Mouse (Mus musculus): ENCODE results near the gene Nckap5l. TPM values are rescaled to one million over a fixed set of nuclear protein-coding genes. Genes with fewer than 3 reads are reported as not detected.

Gene Nckap5l
- total RNA-seq (2015; ENCODE audit: low replicate concordance) (1.5 TPM in 1 of 2 replicates, not detected in the other), total RNA-seq (2017; ENCODE audit: low replicate concordance) (not detected in 2 replicates)

DNA sequence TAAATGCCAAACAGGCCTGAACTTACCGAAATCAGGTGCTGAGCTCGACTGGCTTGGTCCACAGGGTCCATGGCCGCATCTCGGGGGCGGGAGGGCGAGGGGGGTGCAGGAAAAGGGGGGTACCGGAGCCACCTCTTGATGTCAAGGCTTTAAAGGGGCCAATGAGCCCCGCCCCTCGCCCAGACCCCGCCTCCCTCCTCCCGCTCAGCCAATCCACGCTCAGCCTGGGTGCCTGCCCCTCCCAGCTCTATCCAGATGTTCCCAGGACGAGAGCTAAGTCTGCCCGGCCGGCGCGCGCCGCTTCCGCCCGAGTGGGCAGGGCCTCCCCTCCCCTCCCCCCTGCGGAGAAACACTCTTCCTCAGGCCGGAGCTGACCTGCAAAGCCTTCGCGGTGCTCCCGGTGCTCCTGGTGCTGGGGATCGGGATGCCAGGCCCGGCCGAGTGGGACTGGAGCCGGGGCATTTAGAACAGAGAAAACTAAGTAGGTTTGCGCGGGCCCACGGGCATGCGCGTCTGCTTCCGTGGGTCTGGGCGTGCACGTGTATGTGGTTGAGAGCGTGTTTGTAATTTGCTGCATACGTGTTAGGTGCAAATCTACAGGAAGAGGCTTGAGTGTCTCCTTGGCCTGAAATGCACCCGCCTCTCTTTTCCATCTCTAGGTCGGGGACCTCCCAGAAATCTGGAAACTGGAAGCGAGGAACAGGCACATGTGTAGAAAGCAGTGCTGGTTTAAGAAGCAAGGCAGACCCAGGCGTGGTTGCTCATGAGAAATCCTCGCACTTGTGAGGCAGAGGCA lies at the start of gene Nckap5l:
Gene Nckap5l (minus strand): TSS at position 143 of the 796 bp plus-strand sequence.
- peak; percentile 73; the same call in 1 of the 2 replicates for ATAC-seq (replicated peaks; ENCODE audit: low FRiP score, poor library complexity, severe bottlenecking)

GRCm38 (mm10) chr15:99505324-99506095 lies 48.0 kb upstream of the Nckap5l start:
- no peak for ATAC-seq (replicated peaks; ENCODE audit: low FRiP score, poor library complexity, severe bottlenecking)

DNA sequence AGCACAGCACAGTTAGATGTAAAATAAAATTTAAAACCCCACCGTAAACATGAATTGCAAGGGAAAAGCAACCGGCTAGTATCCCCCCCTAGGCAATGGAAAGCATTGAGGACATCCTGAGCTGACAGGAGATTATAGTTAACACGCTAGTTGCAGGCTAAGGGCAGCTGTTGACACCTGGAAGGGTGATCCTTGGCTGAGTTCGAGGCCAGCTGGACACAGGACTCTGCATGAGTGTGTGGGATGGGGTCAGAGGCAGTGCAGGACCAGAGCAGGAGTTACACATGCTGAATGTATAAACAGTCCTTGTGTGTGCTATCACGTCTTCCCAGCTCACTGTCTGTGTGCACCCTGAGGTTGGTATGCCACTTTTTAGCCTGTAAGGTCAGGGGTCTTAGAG lies 45.7 kb upstream of the Nckap5l start:
- ATAC-seq (replicated peaks; ENCODE audit: low FRiP score, poor library complexity, severe bottlenecking) = no peak

GRCm38 (mm10) chr15:99502311-99502831 lies 44.8 kb upstream of the Nckap5l start:
- ATAC-seq (replicated peaks; ENCODE audit: low FRiP score, poor library complexity, severe bottlenecking) = no peak

DNA sequence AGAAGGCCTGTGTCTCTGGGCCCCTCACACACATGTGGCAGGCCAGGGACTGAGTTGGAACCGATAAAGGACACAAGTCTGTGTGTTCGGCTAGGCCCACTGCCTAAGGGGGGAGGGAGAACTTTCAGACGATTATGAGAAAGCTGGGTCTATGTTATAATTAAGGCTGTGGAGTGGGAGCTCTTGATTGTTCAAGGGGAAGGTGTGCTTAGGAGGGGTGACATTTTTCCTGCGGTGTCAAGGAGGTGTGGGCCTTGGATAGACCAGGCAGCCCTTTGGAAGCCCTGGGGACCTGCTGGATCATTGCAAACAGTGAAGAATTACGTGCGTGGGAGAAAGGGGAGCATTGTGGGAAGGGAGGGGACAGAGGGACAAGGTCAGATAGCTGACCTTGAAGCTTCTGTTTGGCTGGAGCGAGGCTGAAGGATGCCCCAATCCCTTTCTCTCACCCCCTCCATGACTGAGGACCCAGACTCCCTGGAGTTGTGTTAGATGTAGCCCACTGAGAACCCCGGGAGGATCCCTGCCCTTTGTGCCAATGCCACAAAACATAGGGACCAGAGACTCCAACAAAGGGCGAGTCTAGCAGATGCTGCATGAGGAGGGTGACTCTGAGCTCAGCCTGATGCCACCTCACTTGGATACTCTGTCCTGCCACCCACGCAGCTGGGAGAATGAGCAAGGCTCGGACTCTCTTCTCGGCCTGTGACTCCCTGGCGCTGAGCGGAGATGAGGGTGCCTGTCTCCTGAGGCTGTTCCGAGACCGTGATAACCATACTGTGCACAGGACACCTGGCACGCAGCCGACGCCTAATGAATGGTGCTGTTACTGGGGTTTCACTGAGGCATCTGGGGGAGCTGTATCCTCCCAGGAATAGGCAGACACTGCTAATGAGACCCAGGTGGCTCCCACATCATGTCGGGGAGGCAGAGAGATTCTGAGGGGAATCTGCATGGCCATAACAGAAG lies 44.0 kb upstream of the Nckap5l start:
- no peak for ATAC-seq (replicated peaks; ENCODE audit: low FRiP score, poor library complexity, severe bottlenecking)

GRCm38 (mm10) chr15:99500320-99500719 lies 42.8 kb upstream of the Nckap5l start:
- ATAC-seq (replicated peaks; ENCODE audit: low FRiP score, poor library complexity, severe bottlenecking) = no peak

GRCm38 (mm10) chr15:99499726-99500125 lies 42.2 kb upstream of the Nckap5l start:
- no peak for ATAC-seq (replicated peaks; ENCODE audit: low FRiP score, poor library complexity, severe bottlenecking)

GRCm38 (mm10) chr15:99498781-99499180 lies 41.2 kb upstream of the Nckap5l start:
- ATAC-seq (replicated peaks; ENCODE audit: low FRiP score, poor library complexity, severe bottlenecking) = peak; percentile 32; the same call in 1 of the 2 replicates

DNA sequence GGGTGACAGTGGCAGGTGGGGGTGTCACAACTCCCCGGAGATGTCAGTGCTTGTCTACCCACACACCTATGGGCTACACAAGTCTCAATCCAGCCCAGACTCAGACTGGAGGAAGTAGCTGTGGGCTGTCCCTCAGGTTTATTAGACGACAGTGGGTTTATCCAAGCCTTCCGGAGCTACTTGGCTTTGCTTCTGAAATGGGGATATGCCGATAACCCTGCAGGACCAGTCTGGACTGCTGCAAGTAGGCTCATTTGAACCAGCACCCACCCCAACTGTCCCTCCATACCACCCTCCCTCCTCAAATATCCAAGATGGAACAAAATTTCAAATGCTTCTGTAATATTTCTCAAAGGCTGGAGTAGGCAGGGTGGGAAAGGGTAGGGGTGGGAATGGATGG lies 40.8 kb upstream of the Nckap5l start:
- ATAC-seq (replicated peaks; ENCODE audit: low FRiP score, poor library complexity, severe bottlenecking) = no peak

DNA sequence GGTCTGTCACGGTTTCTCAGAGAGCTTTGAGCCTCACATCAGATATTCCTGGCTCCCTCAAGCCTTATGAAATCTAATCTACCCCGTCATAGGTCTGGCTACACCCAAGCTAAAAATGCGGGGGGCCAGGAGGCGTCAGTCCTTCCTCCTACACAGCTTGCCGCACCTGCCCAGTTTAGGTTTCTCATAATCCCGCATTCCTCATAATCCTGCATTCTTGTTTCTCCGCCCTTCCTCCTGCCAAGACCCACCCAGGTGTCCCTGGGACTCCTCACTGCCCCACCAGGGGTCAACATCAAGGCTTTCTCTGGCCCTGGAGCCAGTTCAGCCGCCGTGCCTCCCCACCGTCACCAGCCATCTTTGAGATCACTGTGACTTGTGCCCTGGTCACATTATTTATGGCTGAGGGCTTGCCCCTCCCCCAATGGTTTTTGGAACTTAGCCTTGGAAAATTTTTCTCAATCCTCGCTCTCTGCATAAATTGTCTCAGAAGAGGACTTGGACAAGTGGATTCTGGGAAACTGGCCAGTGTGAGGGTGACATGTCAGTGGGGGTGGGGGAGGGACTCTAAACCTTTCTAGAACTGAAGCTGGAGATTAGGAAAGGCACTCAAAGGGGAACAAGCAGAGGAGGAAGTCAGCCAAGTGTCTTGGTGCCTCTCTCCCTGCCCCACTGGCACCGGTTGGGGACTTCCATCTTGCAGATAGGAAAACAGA lies 40.1 kb upstream of the Nckap5l start:
- no peak for ATAC-seq (replicated peaks; ENCODE audit: low FRiP score, poor library complexity, severe bottlenecking)

DNA sequence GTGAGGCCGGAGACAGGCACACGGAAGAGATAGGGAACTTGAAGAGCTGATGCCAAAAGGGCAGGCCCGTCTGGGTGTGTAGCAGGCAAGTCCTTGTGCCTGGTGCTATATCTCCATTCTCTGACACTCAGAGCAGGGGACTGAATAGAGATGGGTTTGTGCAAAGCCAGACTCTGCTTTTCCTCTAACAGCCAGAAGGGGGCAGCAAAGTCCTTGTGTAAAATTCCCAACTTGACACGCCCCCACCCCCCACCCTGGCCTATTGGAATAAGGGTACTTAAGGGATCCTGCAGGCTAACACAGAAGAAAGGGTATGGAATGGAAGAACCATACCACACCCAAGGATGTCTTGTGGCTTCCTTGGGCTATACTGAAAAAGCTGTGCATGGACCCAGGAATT lies 39.5 kb upstream of the Nckap5l start:
- ATAC-seq (replicated peaks; ENCODE audit: low FRiP score, poor library complexity, severe bottlenecking) = no peak

GRCm38 (mm10) chr15:99484745-99485144 lies 27.2 kb upstream of the Nckap5l start:
- ATAC-seq (replicated peaks; ENCODE audit: low FRiP score, poor library complexity, severe bottlenecking) = no peak

GRCm38 (mm10) chr15:99475814-99476213 lies 18.3 kb upstream of the Nckap5l start:
- no peak for ATAC-seq (replicated peaks; ENCODE audit: low FRiP score, poor library complexity, severe bottlenecking)

- ATAC-seq (replicated peaks; ENCODE audit: low FRiP score, poor library complexity, severe bottlenecking) = peak; percentile 48
Measured at GRCm38 (mm10) chr15:99474576-99474926, 17.0 kb upstream of the Nckap5l start, which contains the start of gene Bcdin3d. Gene Bcdin3d (minus strand): TSS chr15:99474730.

DNA sequence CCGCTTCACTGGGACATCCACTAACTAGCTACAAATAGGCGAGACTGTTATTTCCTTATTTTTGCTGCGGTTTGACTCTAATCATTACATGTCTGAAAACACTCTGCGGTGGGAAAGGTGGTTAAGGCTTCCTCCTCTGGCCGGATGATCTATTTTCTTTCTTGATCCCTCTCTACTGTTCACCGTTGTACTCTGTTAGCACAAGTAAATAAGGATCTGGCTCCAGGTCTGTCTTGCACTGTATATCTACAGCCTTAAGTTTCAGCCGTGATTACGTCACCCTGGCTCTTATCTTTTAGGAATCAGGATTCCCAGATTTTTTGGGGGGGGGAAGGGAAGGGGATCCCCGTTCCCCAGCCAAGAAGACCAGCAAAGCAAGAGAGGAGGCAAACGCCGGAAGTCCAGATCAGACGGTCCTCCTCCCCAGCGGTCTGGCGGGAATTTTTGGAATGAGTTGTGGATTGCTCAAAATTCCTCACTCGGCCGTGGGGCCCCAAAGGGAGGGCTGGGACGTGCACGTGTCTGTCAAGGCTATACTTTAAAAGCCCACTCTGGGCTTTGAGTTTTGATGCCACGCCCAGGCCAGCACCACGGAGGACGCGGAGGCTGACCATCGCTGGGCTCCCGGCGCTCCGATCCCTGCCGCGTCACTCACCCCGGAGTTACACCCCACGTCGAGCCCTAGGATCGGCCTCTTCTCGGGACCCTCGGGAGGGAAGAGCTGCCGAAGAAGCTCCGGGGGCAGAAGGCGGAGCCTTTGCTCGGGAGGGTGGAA lies 16.4 kb upstream of the Nckap5l start:
- peak; percentile 23 for ATAC-seq (replicated peaks; ENCODE audit: low FRiP score, poor library complexity, severe bottlenecking)

DNA sequence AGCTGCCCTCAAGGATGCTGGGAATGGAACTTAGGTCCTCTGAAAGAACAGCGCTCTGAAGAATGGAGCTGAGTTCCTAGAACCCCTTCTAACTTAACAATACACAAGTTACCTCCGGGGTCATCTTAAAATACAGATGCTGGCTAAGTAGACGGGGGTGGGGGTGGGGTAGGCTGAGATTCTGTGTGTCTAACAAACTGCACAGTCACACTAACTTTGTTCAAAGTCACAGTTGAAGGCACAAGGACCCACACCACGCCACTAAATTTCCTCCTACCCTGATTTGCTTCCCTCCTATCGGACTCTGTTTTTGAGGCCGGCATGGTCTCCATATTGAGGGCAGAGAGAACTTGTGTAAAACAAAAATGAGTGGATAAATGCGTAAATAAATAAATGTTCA lies 15.4 kb upstream of the Nckap5l start:
- no peak for ATAC-seq (replicated peaks; ENCODE audit: low FRiP score, poor library complexity, severe bottlenecking)

DNA sequence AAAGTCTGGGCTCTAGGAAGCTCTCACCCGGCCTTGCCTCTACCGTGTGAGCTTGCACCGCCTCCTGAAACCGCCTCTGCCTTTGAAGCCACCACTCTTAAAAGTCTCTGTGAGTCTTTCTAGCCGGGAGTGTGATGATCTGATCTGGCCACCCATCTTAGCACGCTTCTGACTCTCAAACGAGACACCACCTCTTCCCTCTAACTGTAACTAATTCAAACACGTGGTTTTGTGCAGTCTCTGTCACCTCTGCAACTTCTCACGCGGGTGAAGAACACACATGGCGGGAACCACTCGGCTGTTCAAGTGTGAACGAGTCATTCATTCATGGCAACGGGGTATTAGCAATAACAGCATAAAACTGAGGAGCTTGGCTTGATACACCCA lies 14.1 kb upstream of the Nckap5l start:
- ATAC-seq (replicated peaks; ENCODE audit: low FRiP score, poor library complexity, severe bottlenecking) = no peak

DNA sequence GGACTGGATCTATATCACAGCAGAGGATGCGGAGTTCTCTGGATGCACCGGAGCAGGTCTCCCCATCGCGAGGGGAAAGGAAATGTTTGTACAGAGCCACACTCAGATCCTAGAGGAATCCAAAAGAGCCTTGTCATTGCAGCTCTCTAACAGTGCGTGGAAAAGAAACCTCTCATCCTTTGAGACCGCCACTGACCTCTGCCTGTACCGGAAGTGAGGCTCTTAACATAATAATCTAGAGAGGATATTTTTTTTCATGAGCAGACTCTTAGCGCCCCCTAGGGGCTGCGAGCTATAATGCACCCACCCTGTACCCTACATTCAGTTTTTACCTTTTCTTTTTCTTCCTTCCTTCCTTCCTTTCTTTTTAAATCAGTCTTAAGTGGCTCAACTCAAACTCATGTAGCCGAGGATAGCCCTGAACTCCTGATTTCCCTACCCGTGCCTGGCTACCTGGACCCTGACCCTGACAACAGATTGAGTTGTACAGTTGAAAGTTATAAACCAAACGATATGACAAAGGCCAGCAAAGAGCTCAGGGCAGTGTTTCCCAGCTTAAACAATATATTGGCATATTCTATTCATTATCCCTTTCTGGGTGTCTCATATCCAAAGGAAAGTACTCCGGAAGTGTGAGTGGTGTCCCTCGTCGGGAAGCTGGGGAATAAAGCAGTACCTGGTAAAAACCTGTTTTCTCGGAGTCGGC lies 13.6 kb upstream of the Nckap5l start:
- no peak for ATAC-seq (replicated peaks; ENCODE audit: low FRiP score, poor library complexity, severe bottlenecking)
